Mouse (Mus musculus): ENCODE data around the gene Cdk7. TPM values are rescaled to one million over a fixed set of nuclear protein-coding genes. Genes with fewer than 3 reads are reported as not detected.

Cdk7 gene
- total RNA-seq (2023), result 10 to 100 TPM; 33.9 to 39.8 TPM

DNA sequence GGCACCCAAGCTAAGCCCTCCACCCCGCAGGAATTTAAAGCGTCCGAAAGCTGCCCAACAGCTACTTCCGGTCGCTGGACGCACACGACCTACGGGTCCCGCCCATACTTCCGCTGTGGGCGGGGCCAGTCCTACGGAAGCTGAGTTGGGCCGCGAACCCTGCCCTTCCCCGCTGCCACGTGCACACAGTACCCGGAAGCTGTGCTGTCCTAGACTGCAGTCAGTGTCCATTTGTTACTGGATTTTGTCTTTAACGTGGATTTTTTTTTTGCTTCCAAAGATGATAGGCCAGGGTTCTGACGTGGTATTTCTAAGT lies at the start of gene Cdk7:
Gene Cdk7 (minus strand): TSS at position 79 of the 316 bp plus-strand sequence.

DNA sequence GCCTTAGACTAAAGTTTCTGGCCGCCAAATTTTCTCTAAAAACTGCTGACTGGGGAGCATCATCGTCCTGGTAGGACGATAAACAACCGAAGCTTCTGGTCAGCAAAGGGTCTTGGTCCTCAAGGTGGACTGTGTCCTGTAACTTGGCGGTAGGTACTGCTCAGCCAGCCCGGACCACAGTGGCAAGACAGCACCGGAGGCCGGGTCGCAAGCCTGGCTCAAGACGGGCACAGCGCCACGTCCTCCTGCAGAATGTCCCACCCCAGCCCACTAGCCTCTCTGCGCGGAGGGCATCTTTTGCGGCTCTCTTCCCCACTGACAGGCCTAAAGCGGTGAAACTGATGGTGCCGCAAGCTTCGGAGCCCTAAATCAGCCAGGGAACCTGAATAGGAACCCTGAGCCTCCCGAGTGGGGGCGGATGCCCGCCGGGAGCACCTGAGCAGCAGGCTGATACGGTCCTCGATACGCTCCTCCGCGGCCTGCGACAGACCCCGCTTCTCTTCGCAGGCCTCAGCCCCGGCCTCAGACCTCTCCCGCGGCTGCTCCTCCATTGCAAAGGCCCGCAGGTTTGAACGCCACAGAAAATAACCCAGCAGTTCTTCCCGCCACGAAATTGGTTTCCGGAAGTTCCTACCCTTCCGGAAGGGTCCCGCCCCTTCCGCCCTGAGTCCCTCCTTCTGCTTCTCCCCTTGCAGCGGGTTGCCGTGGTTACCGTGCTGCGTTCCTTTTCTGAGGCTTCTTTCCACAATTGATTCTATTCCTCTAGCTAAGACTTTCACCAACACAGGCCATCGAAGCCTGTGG lies 44.7 kb upstream of the Cdk7 start, which contains the start of gene Cenph:
Gene Cenph (minus strand): TSS at position 648 of the 804 bp plus-strand sequence.

DNA sequence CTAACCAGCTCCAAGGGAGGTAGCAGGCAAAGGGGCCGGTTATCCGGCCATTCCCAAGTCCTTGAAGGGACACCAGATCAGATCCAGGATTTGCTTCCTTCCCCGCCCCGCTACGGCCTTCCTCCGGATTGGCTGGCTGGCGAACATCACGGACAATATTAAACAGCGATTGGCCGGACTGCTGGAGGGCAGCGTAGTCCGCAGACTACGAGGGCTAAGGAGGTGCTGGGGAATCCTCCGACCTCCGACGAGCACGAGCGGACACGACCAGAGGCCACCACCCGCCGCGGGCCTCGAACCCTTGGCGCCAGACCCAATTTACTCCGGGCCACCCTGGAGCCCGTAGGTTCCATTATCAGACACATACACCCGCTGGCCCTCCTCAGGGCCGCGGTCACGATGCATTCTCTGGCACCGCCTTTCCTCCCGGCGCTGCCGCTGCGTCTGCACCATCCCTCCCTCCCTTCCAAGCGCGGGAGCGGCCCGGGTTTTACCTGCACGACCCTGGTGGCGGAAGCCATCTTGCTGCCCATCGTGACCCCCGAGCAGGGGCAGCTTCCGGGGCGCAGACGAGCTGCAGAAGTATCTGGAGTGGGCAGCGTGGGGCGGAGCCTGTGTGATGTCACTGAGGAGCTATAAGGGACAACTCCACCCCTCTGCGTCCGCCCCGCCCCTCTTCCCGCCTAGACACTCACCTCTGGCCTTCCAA lies 13.5 kb upstream of the Cdk7 start, which contains the start of gene Mrps36:
Gene Mrps36 (minus strand): TSS at position 624 of the 709 bp plus-strand sequence.

DNA sequence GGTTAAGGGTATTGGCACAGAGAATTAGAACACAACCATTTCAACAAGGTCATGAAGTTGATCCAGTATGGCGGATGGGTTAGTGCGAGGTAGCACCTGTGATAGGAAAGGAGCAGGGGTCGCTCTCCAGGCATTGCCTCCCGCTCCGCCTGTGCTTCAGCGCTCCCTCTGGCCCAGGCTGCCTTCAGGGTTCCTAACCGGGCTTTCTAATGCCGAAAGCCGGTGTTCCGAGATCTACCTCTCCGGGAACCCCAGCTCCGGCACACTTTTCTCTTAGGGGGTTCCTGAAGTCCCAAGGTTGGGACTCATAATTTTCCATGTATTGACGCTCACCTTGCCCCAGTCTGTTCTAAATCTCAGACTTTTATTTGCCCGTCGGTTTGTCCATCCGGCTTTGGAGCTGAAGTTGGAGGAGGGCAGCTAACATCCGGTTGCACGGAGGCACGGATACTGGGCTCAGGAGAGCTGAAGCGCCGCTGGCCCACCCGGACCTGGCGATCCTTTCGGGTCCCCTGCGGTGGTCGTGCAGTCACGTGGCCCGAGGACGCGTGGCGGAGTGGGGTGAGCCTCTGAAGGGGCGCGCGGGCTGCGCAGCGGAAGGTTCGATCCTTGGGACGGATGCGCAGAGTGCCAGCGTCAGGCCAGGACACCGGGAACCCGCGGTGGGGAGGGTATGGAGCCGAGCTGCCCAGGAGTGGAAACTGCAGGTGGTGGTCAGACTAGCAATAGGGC lies 61.3 kb downstream of the Cdk7 start, which contains the start of gene Ccdc125:
Gene Ccdc125 (plus strand): TSS at position 427 of the 732 bp plus-strand sequence.

Other genes starting within 250 kb of the Cdk7 start
- gene Gtf2h2, start 238.4 kb downstream of the Cdk7 start, total RNA-seq (2023), result 10 to 100 TPM; 55.1 to 56.9 TPM
- gene Ocln, start 178.2 kb downstream of the Cdk7 start, total RNA-seq (2023), result not detected
- gene Marveld2, start 114.0 kb downstream of the Cdk7 start, total RNA-seq (2023), result 1 to 10 TPM; 3.0 to 3.2 TPM
- gene Ak6, start 80.0 kb downstream of the Cdk7 start, total RNA-seq (2023), result 10 to 100 TPM; 61.6 to 70.6 TPM
- 10 to 100 TPM; 21.3 to 23.1 TPM for gene Rad17, start 79.9 kb downstream of the Cdk7 start, total RNA-seq (2023)
- gene Taf9, start 79.4 kb downstream of the Cdk7 start, total RNA-seq (2023), result 10 to 100 TPM in 1 of 2 experiments, 1 to 10 TPM in 1; 8.3 to 16.2 TPM
- gene Ccdc125, start 61.2 kb downstream of the Cdk7 start, total RNA-seq (2023), result 10 to 100 TPM in 1 of 2 experiments, 1 to 10 TPM in 1; 10.0 to 17.8 TPM
- 10 to 100 TPM; 31.4 to 34.1 TPM for gene Mrps36, start 13.7 kb upstream of the Cdk7 start, total RNA-seq (2023)
- gene Cenph, start 45.0 kb upstream of the Cdk7 start, total RNA-seq (2023), result 1 to 10 TPM; 1.5 to 1.6 TPM
- gene Ccnb1, start 55.6 kb upstream of the Cdk7 start, total RNA-seq (2023), result 1 to 10 TPM; 3.6 to 5.4 TPM
- 10 to 100 TPM; 45.8 to 49.5 TPM for gene Slc30a5, start 102.5 kb upstream of the Cdk7 start, total RNA-seq (2023)

All from T-cell, adult 66 days (primary cell).